Mouse (Mus musculus) midbrain, embryonic 16.5 days (tissue): ENCODE data around the gene Rrp7a. TPM values are rescaled to one million over a fixed set of nuclear protein-coding genes. Genes with fewer than 3 reads are reported as not detected.

Experiments used
- ATAC-seq: fragments of 200-750 bp; cut with Nextera tagmentation; 2 replicates; pipeline ENCODE4 v1.8.0; 2017; ENCODE audit warnings: moderate TSS enrichment
- H3K27ac ChIP-seq: fragments of 300-500 bp; sonication (generic); 2 replicates; pipeline ENCODE4 v1.5.1; 2014; ENCODE audit warnings: mild to moderate bottlenecking, low read length, mixed read lengths
- H3K27me3 ChIP-seq: fragments of 300-500 bp; sonication (generic); 2 replicates; pipeline ENCODE4 v1.6.1; 2014; ENCODE audit warnings: low read depth, low read length, mixed read lengths; ENCODE audit not compliant: control insufficient read depth, insufficient read depth
- H3K36me3 ChIP-seq: fragments of 300-500 bp; sonication (generic); 2 replicates; pipeline ENCODE4 v1.6.1; 2014; ENCODE audit warnings: mild to moderate bottlenecking, low read length, moderate library complexity, mixed read lengths; ENCODE audit not compliant: control insufficient read depth, insufficient read depth
- H3K4me1 ChIP-seq: fragments of 300-500 bp; sonication (generic); 2 replicates; pipeline ENCODE4 v1.6.1; 2014; ENCODE audit warnings: mild to moderate bottlenecking, low read length, mixed read lengths; ENCODE audit not compliant: control insufficient read depth, insufficient read depth
- H3K4me2 ChIP-seq: fragments of 300-500 bp; sonication (generic); 2 replicates; pipeline ENCODE4 v1.6.1; 2014; ENCODE audit warnings: mild to moderate bottlenecking, low read length, mixed read lengths
- H3K4me3 ChIP-seq: fragments of 300-500 bp; sonication (generic); 2 replicates; pipeline ENCODE4 v1.5.1; 2014; ENCODE audit warnings: low read depth, mild to moderate bottlenecking, low read length, moderate library complexity, mixed read lengths
- H3K9ac ChIP-seq: fragments of 300-500 bp; sonication (generic); 2 replicates; pipeline ENCODE4 v1.6.1; 2014; ENCODE audit warnings: low read depth, low read length, mixed read lengths
- H3K9me3 ChIP-seq: fragments of 300-500 bp; sonication (generic); replicated peaks from 2 replicates; pipeline ENCODE4 v1.6.1; 2014; ENCODE audit warnings: mild to moderate bottlenecking, low read length, mixed read lengths; ENCODE audit not compliant: control insufficient read depth, poor library complexity, severe bottlenecking
- WGBS: fragments of 180-500 bp; shearing (Covaris S2); extraction: QIAGEN DNeasy Blood & Tissue Kit; methylation state at CpG from one replicate; pipeline ENCODE4 v1.1.7; 2014; 5-methylcytosine and 5-hydroxymethylcytosine counted together
- polyA plus RNA-seq: library from polyadenylated mRNA; unstranded; fragments of >200 nt; fragmentation: Nextera tagmentation; extraction: Ambion mirVana; gene quantifications from 2 replicates; pipeline ENCODE4 v1.2.1, GENCODE M21; 2015

Gene Rrp7a
- polyA plus RNA-seq, 1 experiment from 2014 or later: 93.0 TPM

DNA sequence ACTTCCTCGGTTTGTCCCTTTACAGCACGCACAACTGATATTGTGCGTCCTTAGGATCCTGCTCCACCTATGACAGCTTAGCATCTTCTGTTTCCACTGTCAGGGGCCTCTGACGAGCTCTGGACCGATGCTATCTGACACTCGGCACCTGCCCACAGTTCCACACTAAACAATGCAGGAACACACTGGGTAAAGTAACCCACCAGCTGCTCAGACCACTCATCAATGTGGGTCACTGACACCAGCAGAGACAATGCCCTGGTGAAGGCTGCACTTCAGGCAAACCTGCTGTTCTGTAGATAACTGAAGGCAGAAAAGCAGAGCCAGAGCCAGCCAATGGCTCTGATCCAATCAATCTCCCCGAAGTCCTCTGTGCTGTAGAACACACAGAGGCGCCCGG is 4.0 kb upstream of the Rrp7a start:
- H3K27me3 ChIP-seq: no peaks in the 10 kb centered on the region
- H3K27ac ChIP-seq: no peak overlapping the region
- H3K9ac ChIP-seq: no peak overlapping the region
- no peaks in the 10 kb centered on the region for H3K9me3 ChIP-seq
- no peak overlapping the region for H3K4me3 ChIP-seq
- peaks cover 22% of the 10 kb centered on the region for H3K36me3 ChIP-seq
- ATAC-seq: no peak
- H3K4me1 ChIP-seq: peaks cover 1% of the 10 kb centered on the region
- WGBS: 77% methylated on average over 9 of the region's 9 CpGs
- no peak overlapping the region for H3K4me2 ChIP-seq

DNA sequence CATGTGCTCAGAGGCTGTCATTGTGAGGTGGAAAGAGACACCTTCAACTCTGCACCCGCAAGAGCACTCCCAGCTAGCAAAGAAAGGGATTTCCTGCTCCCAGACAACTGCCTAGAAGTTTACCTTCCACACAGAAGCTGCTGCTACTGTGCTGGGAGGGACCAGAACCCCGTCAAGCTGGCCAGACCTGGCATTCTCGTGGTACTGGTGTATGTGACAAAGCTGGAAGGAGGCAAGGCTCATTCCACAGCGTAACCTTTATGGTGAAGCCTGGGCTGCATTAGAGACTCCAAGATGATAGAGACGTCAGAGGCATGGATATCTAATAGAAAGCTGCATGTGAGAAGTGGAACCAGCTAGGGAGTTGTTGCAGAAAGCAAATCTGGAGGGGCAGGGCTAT is 2.0 kb upstream of the Rrp7a start:
- Histone ChIP-seq H3K27me3 (no peaks in the 10 kb centered on the region), H3K9ac (no peak overlapping the region), H3K27ac (no peak overlapping the region), H3K9me3 (no peaks in the 10 kb centered on the region), H3K4me3 (no peak overlapping the region), H3K4me2 (no peak overlapping the region), H3K36me3 (peaks cover 19% of the 10 kb centered on the region), H3K4me1 (peaks cover 8% of the 10 kb centered on the region)
- ATAC-seq: no peak
- WGBS: 71% methylated on average over 5 of the region's 5 CpGs

DNA sequence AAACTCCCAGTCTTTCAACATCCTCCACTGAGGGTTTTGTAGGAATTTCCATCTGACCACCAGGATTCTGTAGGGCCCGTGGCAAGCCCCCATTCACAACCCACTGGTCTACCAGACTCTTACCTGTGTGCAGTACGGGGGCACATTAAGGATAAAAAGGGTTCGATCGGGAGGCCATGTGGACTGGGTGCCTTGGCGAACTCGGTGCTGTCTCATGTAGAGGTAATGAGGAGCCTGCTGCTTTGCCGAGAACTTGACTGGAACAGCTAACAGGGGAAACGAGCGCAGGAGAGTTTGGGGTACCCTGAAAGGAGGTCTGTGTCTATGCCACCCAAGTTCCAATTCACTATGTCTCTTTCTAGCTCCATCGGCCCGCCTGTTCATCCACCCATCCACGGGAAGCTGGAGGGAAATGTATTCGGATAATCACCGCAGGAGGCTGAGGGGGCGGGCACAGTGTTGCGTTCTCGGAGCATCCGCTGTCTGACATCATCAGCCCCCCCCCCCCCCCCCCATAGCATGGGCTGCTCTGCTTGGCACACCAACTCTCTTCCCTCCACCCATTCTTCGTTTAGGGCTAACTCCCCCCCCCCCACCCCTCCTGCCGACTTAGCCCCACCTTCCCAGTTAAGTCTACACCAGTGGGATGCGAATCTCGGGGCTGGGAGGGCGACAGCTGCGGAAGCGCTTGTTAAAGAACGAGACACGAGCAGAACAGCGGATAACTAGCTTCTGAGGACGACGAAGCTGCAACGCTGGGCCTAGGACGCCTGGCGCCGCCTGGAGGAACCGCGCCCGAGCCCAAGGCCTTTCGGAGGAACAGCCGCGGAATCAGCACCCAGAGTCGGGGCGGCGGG is 664 bp downstream of the Rrp7a start:
- H3K4me1 ChIP-seq: peaks cover 8% of the 10 kb centered on the region
- H3K36me3 ChIP-seq: peaks cover 27% of the 10 kb centered on the region
- no peaks in the 10 kb centered on the region for H3K9me3 ChIP-seq
- no peaks in the 10 kb centered on the region for H3K27me3 ChIP-seq
- H3K4me2 ChIP-seq: peak overlapping the region; percentile 84
- H3K4me3 ChIP-seq: peak overlapping the region; percentile 56
- peak overlapping the region; percentile 69 for H3K27ac ChIP-seq
- ATAC-seq: peak; percentile 44
- peak overlapping the region; percentile 59 for H3K9ac ChIP-seq
- 3% methylated on average over 41 of the region's 43 CpGs for WGBS

DNA sequence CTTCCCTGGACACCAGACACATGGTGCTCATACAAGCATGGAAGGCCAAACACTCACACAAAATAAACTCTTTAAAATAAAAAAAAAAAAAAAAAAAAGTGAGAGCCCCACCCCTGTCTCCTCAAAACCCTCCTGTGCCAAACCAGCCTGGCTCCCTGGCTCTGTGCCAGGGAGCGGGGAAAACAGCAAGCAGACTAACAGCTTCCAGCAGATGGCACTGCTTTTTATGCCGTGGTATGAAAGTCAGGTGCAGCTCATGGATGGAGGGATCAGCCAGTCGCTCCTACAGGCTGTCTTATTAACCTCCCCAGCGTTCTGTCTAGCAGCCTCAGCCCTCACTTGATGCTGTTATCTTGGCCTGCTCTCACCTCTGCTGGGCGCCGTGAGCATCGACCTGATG is 4.2 kb downstream of the Rrp7a start:
- Histone ChIP-seq H3K9ac (no peak overlapping the region), H3K4me3 (no peak overlapping the region), H3K4me1 (peaks cover 12% of the 10 kb centered on the region), H3K27me3 (no peaks in the 10 kb centered on the region), H3K36me3 (peaks cover 18% of the 10 kb centered on the region), H3K27ac (no peak overlapping the region), H3K4me2 (no peak overlapping the region), H3K9me3 (no peaks in the 10 kb centered on the region)
- WGBS: 60% methylated on average over 7 of the region's 7 CpGs
- no peak for ATAC-seq

DNA sequence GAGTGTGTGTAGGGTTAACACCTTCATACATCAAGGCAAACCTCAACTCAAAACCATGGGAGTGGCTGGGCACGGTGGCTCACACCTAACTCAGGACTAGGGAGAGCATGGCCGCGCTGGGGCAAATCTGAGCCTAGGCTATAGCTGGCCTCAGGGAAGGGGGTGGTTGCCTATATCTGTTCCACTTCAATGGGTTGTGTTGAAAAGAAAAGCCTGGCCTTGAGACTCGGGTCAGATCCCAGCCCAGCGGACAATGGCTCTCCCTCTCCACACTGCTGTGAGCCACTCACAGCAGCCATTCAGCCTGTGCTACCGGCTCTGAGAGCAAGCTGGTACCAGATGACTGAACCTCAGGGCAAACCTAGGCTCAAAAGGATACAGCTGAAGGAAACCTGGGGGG is 7.5 kb downstream of the Rrp7a start:
- Histone ChIP-seq H3K9me3 (no peaks in the 10 kb centered on the region), H3K36me3 (peaks cover 18% of the 10 kb centered on the region)
- 30% methylated on average over 6 of the region's 6 CpGs for WGBS

DNA sequence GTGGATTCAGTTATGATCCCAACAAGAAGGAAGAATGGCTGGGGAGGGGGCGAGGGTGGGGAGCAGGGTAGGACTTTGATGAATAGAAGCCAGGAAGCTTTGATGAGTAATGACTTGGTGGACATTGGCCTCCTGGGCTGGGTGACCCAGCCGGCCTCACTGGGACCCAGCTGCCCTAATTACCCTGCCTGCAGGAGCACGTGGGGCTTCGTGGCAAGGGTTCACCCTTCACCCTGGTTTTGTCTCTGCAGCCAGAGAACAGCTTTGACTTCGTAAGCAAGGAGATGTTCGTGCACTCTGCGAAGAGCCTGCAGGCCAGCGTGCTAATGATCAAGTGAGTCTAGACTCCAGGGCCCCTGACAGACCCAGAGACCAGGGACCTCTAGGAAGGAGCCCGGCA is 8.5 kb downstream of the Rrp7a start:
- WGBS: 71% methylated on average over 9 of the region's 9 CpGs

More for the DNA sequence above, 7.5 kb downstream of the Rrp7a start:
- H3K27ac ChIP-seq: no peak overlapping the region
- no peak overlapping the region for H3K4me2 ChIP-seq
- H3K4me1 ChIP-seq: peaks cover 9% of the 10 kb centered on the region
- H3K4me3 ChIP-seq: no peak overlapping the region
- no peaks in the 10 kb centered on the region for H3K27me3 ChIP-seq
- ATAC-seq: no peak
- no peak overlapping the region for H3K9ac ChIP-seq

DNA sequence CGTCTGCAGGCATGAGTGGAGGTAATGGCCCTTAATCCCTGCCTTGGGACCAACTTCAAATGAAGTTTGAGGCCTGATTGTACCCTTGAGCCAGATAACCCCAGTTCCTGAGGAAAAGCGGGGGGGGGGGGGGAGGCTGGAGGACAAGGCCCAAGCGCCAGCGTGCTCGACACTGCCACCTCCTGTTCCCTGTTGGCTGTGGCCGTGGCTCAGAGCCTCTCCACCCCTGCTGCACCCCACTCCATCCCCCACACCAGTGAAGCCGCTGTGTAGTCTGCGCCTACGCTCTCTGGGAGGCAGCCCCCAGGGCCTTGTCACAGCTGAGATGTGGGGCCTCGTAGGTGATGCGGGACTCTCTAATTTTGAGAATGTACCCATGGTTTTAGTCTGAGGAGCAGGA is 9.7 kb downstream of the Rrp7a start:
- H3K4me1 ChIP-seq: peaks cover 9% of the 10 kb centered on the region
- no peak overlapping the region for H3K9ac ChIP-seq
- no peaks in the 10 kb centered on the region for H3K27me3 ChIP-seq
- peaks cover 12% of the 10 kb centered on the region; the same call in 1 of the 2 replicates for H3K36me3 ChIP-seq
- H3K4me3 ChIP-seq: no peak overlapping the region
- ATAC-seq: peak; percentile 63; the same call in 1 of the 2 replicates
- no peak overlapping the region for H3K27ac ChIP-seq
- H3K4me2 ChIP-seq: peak overlapping the region; percentile 19; the same call in 1 of the 2 replicates
- H3K9me3 ChIP-seq: no peaks in the 10 kb centered on the region
- WGBS: 7% methylated on average over 10 of the region's 11 CpGs

More for the DNA sequence above, 8.5 kb downstream of the Rrp7a start:
- H3K9me3 ChIP-seq: no peaks in the 10 kb centered on the region
- 0 out of 2 replicates have a peak overlapping the region, but pooled peaks have one; percentile 23 for H3K9ac ChIP-seq
- no peak for ATAC-seq
- H3K4me1 ChIP-seq: peaks cover 9% of the 10 kb centered on the region
- H3K27me3 ChIP-seq: no peaks in the 10 kb centered on the region
- H3K4me2 ChIP-seq: no peak overlapping the region
- no peak overlapping the region for H3K27ac ChIP-seq
- peaks cover 15% of the 10 kb centered on the region for H3K36me3 ChIP-seq
- H3K4me3 ChIP-seq: no peak overlapping the region

DNA sequence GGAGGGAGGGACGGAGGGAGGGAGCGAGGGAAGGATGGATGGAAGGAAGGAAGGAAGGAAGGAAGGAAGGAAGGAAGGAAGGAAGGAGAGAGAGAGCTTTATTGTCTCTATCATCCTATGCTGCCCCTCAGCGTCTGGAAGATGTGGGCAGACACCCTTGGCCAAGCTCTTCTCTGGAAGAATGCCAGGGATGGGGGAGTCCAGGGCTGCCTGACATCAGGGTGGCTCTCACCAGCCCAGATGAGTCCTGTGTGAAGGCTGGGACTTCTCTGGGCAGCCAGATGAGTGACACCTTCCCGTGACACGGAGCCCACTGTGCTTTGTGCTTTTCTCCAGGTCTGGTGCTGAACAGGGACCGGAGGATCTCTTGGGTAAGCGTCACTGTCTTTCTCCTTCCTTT is 10.7 kb downstream of the Rrp7a start:
- peaks cover 9% of the 10 kb centered on the region for H3K4me1 ChIP-seq
- no peaks in the 10 kb centered on the region for H3K9me3 ChIP-seq
- ATAC-seq: no peak
- no peak overlapping the region for H3K27ac ChIP-seq
- H3K36me3 ChIP-seq: peaks cover 3% of the 10 kb centered on the region; the same call in 1 of the 2 replicates
- 80% methylated on average over 6 of the region's 7 CpGs for WGBS
- no peak overlapping the region for H3K4me2 ChIP-seq
- no peak overlapping the region for H3K9ac ChIP-seq
- H3K27me3 ChIP-seq: no peaks in the 10 kb centered on the region
- no peak overlapping the region for H3K4me3 ChIP-seq

DNA sequence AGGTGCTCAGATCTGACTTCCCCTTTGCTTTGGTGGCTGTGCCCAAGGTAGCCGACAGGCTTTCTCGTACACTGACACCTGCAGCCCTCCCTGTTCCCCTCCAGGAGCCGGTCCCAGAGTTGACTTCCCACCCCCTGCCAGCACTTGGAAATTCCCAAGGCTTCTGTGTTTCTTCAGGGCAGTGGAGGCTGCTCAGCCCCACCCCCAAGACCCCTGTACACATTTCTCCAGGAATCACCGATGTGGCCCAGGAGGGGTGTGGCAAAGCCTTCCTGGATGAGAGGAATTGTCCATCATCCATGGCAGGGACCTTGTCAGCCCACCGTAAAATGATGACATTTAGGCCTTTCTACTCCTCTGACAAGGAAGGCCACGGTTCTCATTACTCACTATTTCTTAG is 11.3 kb downstream of the Rrp7a start:
- Histone ChIP-seq H3K4me1 (peaks cover 9% of the 10 kb centered on the region), H3K9me3 (no peaks in the 10 kb centered on the region), H3K27ac (no peak overlapping the region), H3K4me2 (no peak overlapping the region), H3K4me3 (no peak overlapping the region), H3K36me3 (no peaks in the 10 kb centered on the region), H3K27me3 (no peaks in the 10 kb centered on the region), H3K9ac (0 out of 2 replicates have a peak overlapping the region, but pooled peaks have one; percentile 28)
- no peak for ATAC-seq
- 54% methylated on average over 6 of the region's 6 CpGs for WGBS
